14 mouse cellular contexts compared by ENCODE assay signal in genomic region chr13:110865902-110866512, GRCm38 (mm10).
"Had no signal": no experiment of that assay in that cellular context is flagged by ENCODE, and none has a peak within 500 bp of the region (broad histone marks: within the 10 kb centered on the region; RNA-seq: fewer than 3 reads in every experiment).

No protein-coding gene starts in this region.

- H3K9ac ChIP-seq: limb, embryonic 13.5 days; liver, embryonic 15.5 days; neural tube, embryonic 13.5 days had no signal

- DNase-seq: kidney, adult 8-10 months; lung, adult 2 months; retina, postnatal 1 day; right cerebral cortex, postnatal 4 days; spleen, adult 18-20 months; thymus, adult 2 months; thymus, postnatal 25 days had no signal

- H3K4me3 ChIP-seq: limb, embryonic 13.5 days; liver, embryonic 15.5 days; midbrain, embryonic 10.5 days; myocyte; neural tube, embryonic 13.5 days had no signal

- H3K27ac ChIP-seq: liver, embryonic 15.5 days; midbrain, embryonic 10.5 days; neural tube, embryonic 13.5 days had no signal

- H3K27me3 ChIP-seq: limb, embryonic 13.5 days; liver, embryonic 15.5 days; neural tube, embryonic 13.5 days had no signal

- H3K36me3 ChIP-seq: limb, embryonic 13.5 days; liver, embryonic 15.5 days; midbrain, embryonic 10.5 days; neural tube, embryonic 13.5 days had no signal

- H3K9me3 ChIP-seq: limb, embryonic 13.5 days; liver, embryonic 15.5 days; midbrain, embryonic 10.5 days; neural tube, embryonic 13.5 days had no signal

- ATAC-seq: intestine, embryonic 16.5 days had no signal

- H3K4me1 ChIP-seq: liver, embryonic 15.5 days had no signal

- H3K4me2 ChIP-seq: limb, embryonic 13.5 days; liver, embryonic 11.5 days; liver, embryonic 15.5 days; neural tube, embryonic 13.5 days had no signal
